ENCODE assay signal across 8 mouse cellular contexts in the genomic region with DNA sequence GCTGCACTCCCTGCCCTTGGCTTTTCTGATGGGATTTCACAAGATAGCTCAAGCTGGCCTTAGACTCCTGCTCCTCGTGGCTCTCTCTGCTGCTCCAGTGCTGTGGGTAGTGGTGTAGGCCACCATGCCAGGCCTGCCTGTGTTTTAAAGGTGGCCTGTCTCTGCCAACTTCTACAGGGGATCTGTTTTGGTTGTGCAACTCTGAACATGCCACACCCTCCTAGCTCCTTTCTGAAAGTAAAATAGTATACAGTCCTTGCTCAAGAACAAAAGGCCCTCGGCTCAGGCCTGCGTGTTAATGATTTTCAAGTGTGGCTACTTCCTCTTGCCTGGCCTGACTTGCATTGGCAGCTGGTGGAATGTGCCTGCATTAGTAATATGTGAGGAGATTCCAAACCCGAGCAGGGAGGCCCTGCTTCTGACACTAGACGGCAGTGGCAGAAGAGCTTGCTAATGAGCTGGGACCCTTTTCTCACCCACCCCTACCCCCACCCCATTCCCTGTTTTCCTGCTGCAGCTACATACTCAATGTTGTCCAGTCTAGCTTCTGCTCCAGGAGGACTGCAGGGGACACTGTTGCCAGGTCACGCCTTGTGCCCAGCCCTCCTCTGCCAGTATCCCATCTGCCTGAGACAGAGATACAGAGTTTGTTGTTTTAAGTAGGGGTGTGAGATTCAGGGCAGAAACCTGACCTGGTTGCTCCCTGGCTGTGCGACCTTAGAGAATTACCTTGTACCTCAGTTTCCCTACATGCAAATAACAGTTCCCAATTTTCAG. TPM values are rescaled to one million over a fixed set of nuclear protein-coding genes. Genes with fewer than 3 reads are reported as not detected.
DNase-seq lines count a peak whose midpoint lies in the region; ATAC-seq and TF ChIP-seq lines count a peak whose summit lies in the region.

No protein-coding gene starts in this region.

- H3K36me3 ChIP-seq in embryonic facial prominence, embryonic 11.5 days (replicated peaks; ENCODE audit: control insufficient read depth, insufficient read depth, low read depth, low read length), result no peaks in the 10 kb centered on the region
- H3K36me3 ChIP-seq in hindbrain, embryonic 13.5 days, result no peaks in the 10 kb centered on the region
- H3K36me3 ChIP-seq in liver, embryonic 16.5 days (ENCODE audit: control insufficient read depth, insufficient read depth), result no peaks in the 10 kb centered on the region

- no peak overlapping the region for H3K9ac ChIP-seq in embryonic facial prominence, embryonic 11.5 days (replicated peaks; ENCODE audit: low read length)
- H3K9ac ChIP-seq in hindbrain, embryonic 13.5 days, result 0 out of 2 replicates have a peak overlapping the region, but pooled peaks have one; percentile 8
- no peak overlapping the region for H3K9ac ChIP-seq in liver, embryonic 16.5 days (ENCODE audit: low read depth, low read length)

- no peak for TF ChIP-seq CTCF in olfactory bulb, adult 2 months (IDR thresholded peaks at IDR 0.05; ENCODE audit: insufficient read depth, low read depth, low read length)

- peaks cover 12% of the 10 kb centered on the region for H3K4me1 ChIP-seq in embryonic facial prominence, embryonic 11.5 days (ENCODE audit: control insufficient read depth, insufficient read depth, low read length)
- peaks cover 73% of the 10 kb centered on the region for H3K4me1 ChIP-seq in hindbrain, embryonic 13.5 days (replicated peaks)
- H3K4me1 ChIP-seq in liver, embryonic 16.5 days (ENCODE audit: control insufficient read depth, low read depth, low read length), result peaks cover 9% of the 10 kb centered on the region
- H3K4me1 ChIP-seq in olfactory bulb, adult 2 months (ENCODE audit: control insufficient read depth, insufficient read depth, low read length), result peaks cover 31% of the 10 kb centered on the region

- no peak overlapping the region for H3K4me3 ChIP-seq in embryonic facial prominence, embryonic 11.5 days (ENCODE audit: low read depth, low read length)
- H3K4me3 ChIP-seq in hindbrain, embryonic 13.5 days, result no peak overlapping the region
- H3K4me3 ChIP-seq in liver, embryonic 16.5 days (ENCODE audit: low read depth, low read length), result no peak overlapping the region
- H3K4me3 ChIP-seq in olfactory bulb, adult 2 months (ENCODE audit: insufficient read depth, low read depth, low read length), result no peak overlapping the region

- H3K27me3 ChIP-seq in embryonic facial prominence, embryonic 11.5 days (ENCODE audit: control insufficient read depth, insufficient read depth, low read length), result no peaks in the 10 kb centered on the region
- H3K27me3 ChIP-seq in hindbrain, embryonic 13.5 days, result no peaks in the 10 kb centered on the region
- H3K27me3 ChIP-seq in liver, embryonic 16.5 days (ENCODE audit: control insufficient read depth, insufficient read depth, low read depth, low read length), result no peaks in the 10 kb centered on the region

- 39% methylated on average over 7 of the region's 7 CpGs for WGBS in embryonic facial prominence, embryonic 11.5 days
- WGBS in hindbrain, embryonic 13.5 days, result 33% methylated on average over 7 of the region's 7 CpGs
- WGBS in liver, embryonic 16.5 days (ENCODE audit: insufficient replicate concordance), result 42% methylated on average over 7 of the region's 7 CpGs
- WGBS in olfactory bulb, adult 2 months, result 67% methylated on average over 7 of the region's 7 CpGs

- no peak for TF ChIP-seq POLR2A in olfactory bulb, adult 2 months (IDR thresholded peaks at IDR 0.05; ENCODE audit: insufficient read depth, low read depth, low read length)

- no peak overlapping the region; the same call in 1 of the 2 replicates for H3K27ac ChIP-seq in embryonic facial prominence, embryonic 11.5 days (replicated peaks; ENCODE audit: low read depth, low read length)
- H3K27ac ChIP-seq in hindbrain, embryonic 13.5 days, result peak overlapping the region; percentile 73
- no peak overlapping the region for H3K27ac ChIP-seq in liver, embryonic 16.5 days (ENCODE audit: low read length)
- H3K27ac ChIP-seq in olfactory bulb, adult 2 months (ENCODE audit: insufficient read depth, low read depth, low read length), result peak overlapping the region; percentile 27; the same call in 1 of the 2 replicates

- H3K9me3 ChIP-seq in embryonic facial prominence, embryonic 11.5 days (replicated peaks; ENCODE audit: control insufficient read depth, low read length), result no peaks in the 10 kb centered on the region
- no peaks in the 10 kb centered on the region for H3K9me3 ChIP-seq in hindbrain, embryonic 13.5 days
- H3K9me3 ChIP-seq in liver, embryonic 16.5 days (replicated peaks; ENCODE audit: control insufficient read depth, low read length), result no peaks in the 10 kb centered on the region

- peak; percentile 69 for DNase-seq in adrenal gland, postnatal 14 days
- DNase-seq in adrenal gland, adult 8-10 months, result no peak
- peak; percentile 35 for DNase-seq in embryonic facial prominence, embryonic 11.5 days (ENCODE audit: low spot score)
- no peak for DNase-seq in cerebellum, postnatal 25 days
- DNase-seq in left cerebral cortex, adult 8-10 months (ENCODE audit: low spot score in 2 of 2), result no peak

- ATAC-seq in embryonic facial prominence, embryonic 11.5 days (replicated peaks; ENCODE audit: insufficient number of reproducible peaks, low FRiP score, low TSS enrichment, low read depth), result no peak
- no peak for ATAC-seq in hindbrain, embryonic 13.5 days (ENCODE audit: low FRiP score)
- peak; percentile 21; the same call in 1 of the 2 replicates for ATAC-seq in liver, embryonic 16.5 days (ENCODE audit: low read depth)

- no peak overlapping the region for H3K4me2 ChIP-seq in embryonic facial prominence, embryonic 11.5 days (ENCODE audit: low read depth, low read length)
- H3K4me2 ChIP-seq in hindbrain, embryonic 13.5 days, result no peak overlapping the region
- no peak overlapping the region for H3K4me2 ChIP-seq in liver, embryonic 16.5 days (ENCODE audit: low read depth, low read length)

RNA-seq across cellular contexts. Expression of gene Mrps23, which starts 52.6 kb away (rescaled TPM):
- 173 and 176 TPM in 2 replicates for total RNA-seq in adrenal gland, postnatal 14 days (2021)
- 100 to 1,000 TPM; 140 to 223 (median 182) TPM for total RNA-seq in adrenal gland, adult 8-10 months (2022)
- 70.6 and 83.8 TPM in 2 replicates for polyA plus RNA-seq in embryonic facial prominence, embryonic 11.5 days (2014; fragmentation: Nextera tagmentation; extraction: Ambion mirVana)
- polyA plus RNA-seq in hindbrain, embryonic 13.5 days (2015; fragmentation: Nextera tagmentation; extraction: Ambion mirVana), result 71.1 TPM in 2 replicates
- 23.5 and 26.1 TPM in 2 replicates for polyA plus RNA-seq in liver, embryonic 16.5 days (2015; fragmentation: Nextera tagmentation; extraction: Ambion mirVana)
- polyA plus RNA-seq in olfactory bulb, adult 2 months (2012; ENCODE audit: insufficient read depth, insufficient read length, low replicate concordance, missing spikeins), result not detected in 2 replicates
- 10 to 100 TPM; 58.9 to 74.7 (median 64.6) TPM for total RNA-seq in left cerebral cortex, adult 8-10 months (2022)

RNA-seq across cellular contexts. Expression of gene Cuedc1, which starts 53.7 kb away (rescaled TPM):
- 37.9 and 41.9 TPM in 2 replicates for total RNA-seq in adrenal gland, postnatal 14 days (2021)
- total RNA-seq in adrenal gland, adult 8-10 months (2022), result 100 to 1,000 TPM in 2 of 4 experiments, 10 to 100 TPM in 2; 46.1 to 114 (median 84.3) TPM
- 11.2 and 13.1 TPM in 2 replicates for polyA plus RNA-seq in embryonic facial prominence, embryonic 11.5 days (2014; fragmentation: Nextera tagmentation; extraction: Ambion mirVana)
- polyA plus RNA-seq in hindbrain, embryonic 13.5 days (2015; fragmentation: Nextera tagmentation; extraction: Ambion mirVana), result 46.4 and 49.5 TPM in 2 replicates
- 0.33 and 0.57 TPM in 2 replicates for polyA plus RNA-seq in liver, embryonic 16.5 days (2015; fragmentation: Nextera tagmentation; extraction: Ambion mirVana)
- polyA plus RNA-seq in olfactory bulb, adult 2 months (2012; ENCODE audit: insufficient read depth, insufficient read length, low replicate concordance, missing spikeins), result not detected in 2 replicates
- total RNA-seq in left cerebral cortex, adult 8-10 months (2022), result 10 to 100 TPM; 28.0 to 31.8 (median 30.9) TPM

Comparison
In these comparisons a context has a peak if more than half of its experiments do, and no peak if none do; other contexts are left out.
1. DNase-seq: peak in adrenal gland, postnatal 14 days (single experiment) and embryonic facial prominence, embryonic 11.5 days (single experiment); none in adrenal gland, adult 8-10 months (single experiment), cerebellum, postnatal 25 days (0 of 2) and left cerebral cortex, adult 8-10 months (0 of 2).
2. H3K27ac ChIP-seq: peak in hindbrain, embryonic 13.5 days (single experiment) and olfactory bulb, adult 2 months (single experiment); none in embryonic facial prominence, embryonic 11.5 days (single experiment) and liver, embryonic 16.5 days (single experiment).
3. RNA of gene Mrps23, which starts 52.6 kb away (polyA plus RNA-seq): 70.6 to 83.8 TPM in embryonic facial prominence, embryonic 11.5 days, 71.1 TPM in hindbrain, embryonic 13.5 days and 23.5 to 26.1 TPM in liver, embryonic 16.5 days; not detected in olfactory bulb, adult 2 months; every median in the first group is over 10 times any median in the second.